Mouse (Mus musculus) adrenal gland, adult 8-10 months (tissue): ENCODE measurements around the gene Vmn1r44. TPM values are rescaled to one million over a fixed set of nuclear protein-coding genes. Genes with fewer than 3 reads are reported as not detected.
"Not testable (repeated sequence)": the region's sequence is repeated elsewhere in the genome, so short reads cannot be mapped to it uniquely, and the experiment has no call there.

Experiments used
- DNase-seq: peaks from one replicate; pipeline ENCODE4 v3.0.0; 2022
- total RNA-seq, 4 experiments: library from RNA; stranded (reverse); gene quantifications; 2 replicates each; pipeline ENCODE4 v1.2.4; 2022

The Vmn1r44 gene
- total RNA-seq: not detected

DNA sequence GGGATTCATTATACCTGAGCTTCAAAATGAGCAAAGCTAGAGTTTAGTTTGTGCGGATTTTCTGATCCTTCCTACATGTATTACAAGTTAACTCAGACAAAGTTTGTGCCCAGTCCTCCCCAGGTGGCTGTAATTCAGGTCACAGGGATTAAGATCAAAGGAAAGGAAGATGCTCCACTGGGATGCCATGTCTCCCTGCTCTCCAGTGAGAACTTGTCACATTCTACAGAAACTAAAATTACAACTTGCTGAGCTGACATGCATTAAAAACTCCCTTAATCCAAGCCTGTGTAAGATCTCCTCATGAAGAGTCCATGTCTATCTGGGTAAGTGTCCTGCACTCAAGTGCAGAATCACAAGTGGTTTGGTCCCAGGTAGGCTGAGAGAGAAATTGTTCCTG lies at the start of gene Vmn1r44:
Gene Vmn1r44 (plus strand): TSS at position 301 of the 400 bp plus-strand sequence.
- no peak for DNase-seq

GRCm38 (mm10) chr6:89857552-89857951 lies 25.9 kb upstream of the Vmn1r44 start:
- DNase-seq: no peak

DNA sequence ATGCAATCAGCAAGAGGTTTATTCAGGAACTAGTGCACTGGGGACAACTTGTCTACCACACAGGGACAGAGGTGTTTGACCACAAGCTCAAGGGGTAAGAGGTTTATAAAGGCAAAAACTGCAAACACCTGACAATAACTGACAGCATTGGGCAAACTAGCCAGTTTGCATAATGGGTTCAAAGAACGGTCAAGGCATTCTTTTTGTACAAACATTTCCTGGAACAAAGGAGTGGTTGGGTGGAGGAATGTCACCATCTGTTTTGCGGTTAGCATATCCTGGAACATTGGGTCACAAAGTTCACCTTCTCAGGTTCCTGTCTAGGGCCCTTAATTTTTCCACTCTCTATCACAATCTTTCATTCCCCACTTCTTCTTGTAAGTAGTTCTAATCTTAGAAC lies 23.6 kb upstream of the Vmn1r44 start:
- DNase-seq: no peak

DNA sequence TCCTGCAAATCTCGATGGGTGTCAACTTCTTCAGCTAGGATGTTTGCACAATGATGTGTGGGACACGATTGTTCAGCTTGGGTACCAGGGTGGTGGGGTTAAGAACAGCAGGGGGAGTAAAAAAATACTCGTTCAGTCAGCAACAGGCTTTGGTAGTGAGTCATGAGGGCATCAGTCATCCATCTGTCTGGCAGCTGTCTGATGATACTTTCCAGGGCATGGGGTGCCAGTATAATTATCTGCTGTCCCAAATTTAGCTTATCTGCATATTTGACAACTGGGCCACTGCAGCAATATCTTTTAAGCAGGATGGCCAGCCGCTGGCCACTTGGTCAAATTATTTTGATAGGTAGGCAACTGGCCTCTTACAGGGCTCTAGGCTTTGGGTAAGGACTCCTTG lies 19.7 kb upstream of the Vmn1r44 start:
- no peak for DNase-seq

DNA sequence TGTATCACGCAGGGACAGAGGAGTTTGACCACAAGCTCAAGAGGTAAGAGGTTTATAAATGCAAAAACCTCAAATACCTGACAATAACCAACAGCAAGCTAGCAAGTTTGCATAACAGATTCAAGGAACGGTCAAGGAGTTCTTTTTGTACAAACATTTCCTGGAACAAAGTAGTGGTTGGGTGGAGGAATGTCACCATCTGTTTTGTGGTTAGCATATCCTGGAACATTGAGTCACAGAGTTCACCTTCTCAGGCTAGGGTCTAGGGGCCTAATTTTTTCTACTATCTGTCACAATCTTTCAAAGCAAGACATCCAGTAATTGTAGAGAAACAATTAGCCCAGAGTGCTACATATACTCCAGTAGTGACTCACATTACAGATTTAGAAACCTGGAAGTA lies 16.2 kb upstream of the Vmn1r44 start:
- DNase-seq: no peak

GRCm38 (mm10) chr6:89867976-89868375 lies 15.5 kb upstream of the Vmn1r44 start:
- no peak for DNase-seq

DNA sequence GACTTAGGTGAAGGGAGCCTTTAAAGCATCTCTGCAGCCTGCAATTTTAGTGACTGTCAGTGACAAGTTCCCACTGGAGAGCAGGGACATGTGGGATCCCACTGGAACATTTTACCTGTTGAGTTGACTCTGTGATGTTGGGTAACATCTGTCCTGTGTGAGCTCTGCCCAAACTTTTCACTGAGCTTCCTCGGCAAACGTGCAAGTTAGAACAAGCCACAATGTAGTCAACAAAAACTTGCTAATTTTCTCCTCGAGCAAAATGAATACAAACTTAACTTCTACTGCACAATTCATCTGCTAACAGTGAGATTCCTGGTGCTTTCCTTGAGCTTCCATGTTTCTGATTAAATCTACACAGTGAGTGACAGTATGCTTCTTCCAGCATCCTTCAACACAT lies 7.1 kb upstream of the Vmn1r44 start, which contains the start of the genes Vmn1r42 and Vmn1r43:
Gene Vmn1r42 (minus strand): TSS at position 101 of the 400 bp plus-strand sequence.
Gene Vmn1r43 (minus strand): TSS at position 101 of the 400 bp plus-strand sequence.
- DNase-seq: not testable (repeated sequence)

- no peak for DNase-seq
These were observed 6.5 kb upstream of the Vmn1r44 start for GRCm38 (mm10) chr6:89876963-89877362.

DNA sequence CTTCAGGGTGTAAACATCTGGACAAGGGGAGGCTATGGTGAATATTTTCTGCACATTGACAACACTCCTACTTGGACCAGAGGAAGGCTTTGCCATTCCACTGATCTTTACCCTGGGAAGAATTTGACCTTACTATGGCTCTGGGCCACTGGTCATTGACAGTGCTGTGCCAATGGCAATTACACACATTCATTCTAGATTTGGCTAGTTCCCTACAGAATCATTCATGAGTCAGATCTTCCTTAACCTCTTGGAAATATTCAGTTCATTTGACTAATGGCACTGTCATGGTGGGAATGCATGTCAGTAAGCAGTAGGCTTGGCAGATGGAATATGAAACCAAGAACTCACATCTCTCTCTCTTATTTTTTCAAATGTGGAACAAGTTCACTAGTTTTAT lies 2.6 kb upstream of the Vmn1r44 start:
- no peak for DNase-seq

- no peak for DNase-seq
These were observed 352 bp downstream of the Vmn1r44 start for GRCm38 (mm10) chr6:89883812-89884211.

DNA sequence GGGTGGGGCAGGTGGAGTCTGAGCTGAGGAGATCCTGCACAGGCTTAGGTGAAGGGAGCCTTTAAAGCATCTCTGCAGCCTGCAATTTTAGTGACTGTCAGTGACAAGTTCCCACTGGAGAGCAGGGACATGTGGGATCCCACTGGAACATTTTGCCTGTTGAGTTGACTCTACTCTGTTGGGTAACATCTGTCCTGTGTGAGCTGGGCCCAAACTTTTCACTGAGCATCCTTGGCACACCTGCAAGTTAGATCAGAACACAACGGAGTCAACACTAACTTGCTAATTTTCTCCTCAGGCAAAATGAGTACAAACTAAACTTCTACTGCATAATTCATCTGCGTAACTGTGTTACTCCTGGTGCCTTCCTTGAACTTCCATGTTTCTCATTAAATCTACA lies 57.0 kb downstream of the Vmn1r44 start, which contains the start of gene Vmn1r45:
Gene Vmn1r45 (minus strand): TSS at position 101 of the 400 bp plus-strand sequence.
- DNase-seq: not testable (repeated sequence)

- DNase-seq: no peak
These were observed 57.5 kb downstream of the Vmn1r44 start for GRCm38 (mm10) chr6:89940926-89941325.

Other genes starting within 250 kb of the Vmn1r44 start
- 10 to 100 TPM in 3 of 4 experiments, 1 to 10 TPM in 1; 9.5 to 18.8 (median 14.4) TPM for gene Txnrd3, start 239.7 kb upstream of the Vmn1r44 start, total RNA-seq
- not detected for gene Vmn1r40, start 176.1 kb upstream of the Vmn1r44 start, total RNA-seq
- not detected for gene Vmn1r41, start 142.9 kb upstream of the Vmn1r44 start, total RNA-seq
- not detected for gene Vmn1r42, start 7.2 kb upstream of the Vmn1r44 start, total RNA-seq
- not detected for gene Vmn1r43, start 7.2 kb upstream of the Vmn1r44 start, total RNA-seq
- gene Vmn1r45, start 56.9 kb downstream of the Vmn1r44 start, total RNA-seq: not detected
- not detected for gene Vmn1r46, start 85.7 kb downstream of the Vmn1r44 start, total RNA-seq
- gene Vmn1r47, start 132.5 kb downstream of the Vmn1r44 start, total RNA-seq: not detected
- gene Vmn1r48, start 153.2 kb downstream of the Vmn1r44 start, total RNA-seq: not detected
- gene Vmn1r49, start 194.8 kb downstream of the Vmn1r44 start, total RNA-seq: not detected
- gene Vmn1r50, start 217.8 kb downstream of the Vmn1r44 start, total RNA-seq: not detected
- not detected for gene Vmn1r51, start 238.9 kb downstream of the Vmn1r44 start, total RNA-seq